Mouse (Mus musculus): ENCODE measurements around the gene Zmiz1. TPM values are rescaled to one million over a fixed set of nuclear protein-coding genes. Genes with fewer than 3 reads are reported as not detected.
A peak's percentile ranks its signal among the peaks of the same experiment; 100 is the strongest.

The Zmiz1 gene
- polyA plus RNA-seq, 1 experiment from 2014 or later: 80.3 TPM

GRCm38 (mm10) chr14:25440777-25441176, 18.2 kb upstream of the Zmiz1 start:
- no peaks in the 10 kb centered on the region for H3K27me3 ChIP-seq
- no peak overlapping the region for H3K9ac ChIP-seq (replicated peaks)
- 59% methylated on average over 3 of the region's 3 CpGs for WGBS
- H3K4me2 ChIP-seq (replicated peaks): no peak overlapping the region
- H3K36me3 ChIP-seq: no peaks in the 10 kb centered on the region
- H3K27ac ChIP-seq: no peak overlapping the region
- H3K4me1 ChIP-seq (replicated peaks): peaks cover 6% of the 10 kb centered on the region; the same call in 1 of the 2 replicates
- no peak overlapping the region for H3K4me3 ChIP-seq (replicated peaks)
- no peak for ATAC-seq
- H3K9me3 ChIP-seq: no peaks in the 10 kb centered on the region

- Histone ChIP-seq H3K27ac (no peak overlapping the region), H3K27me3 (no peaks in the 10 kb centered on the region), H3K36me3 (no peaks in the 10 kb centered on the region), H3K4me1 (replicated peaks) (peaks cover 6% of the 10 kb centered on the region; the same call in 1 of the 2 replicates), H3K4me2 (replicated peaks) (no peak overlapping the region), H3K9ac (replicated peaks) (no peak overlapping the region), H3K9me3 (no peaks in the 10 kb centered on the region), H3K4me3 (replicated peaks) (no peak overlapping the region)
- 79% methylated on average over 5 of the region's 5 CpGs for WGBS
- ATAC-seq: no peak
Measured at GRCm38 (mm10) chr14:25441469-25441868, 17.5 kb upstream of the Zmiz1 start.

GRCm38 (mm10) chr14:25442676-25443075, 16.3 kb upstream of the Zmiz1 start:
- H3K4me3 ChIP-seq (replicated peaks): no peak overlapping the region
- no peaks in the 10 kb centered on the region for H3K27me3 ChIP-seq
- H3K36me3 ChIP-seq: no peaks in the 10 kb centered on the region
- 25% methylated on average over 2 of the region's 2 CpGs for WGBS
- H3K4me1 ChIP-seq (replicated peaks): peaks cover 9% of the 10 kb centered on the region; the same call in 1 of the 2 replicates
- no peak overlapping the region for H3K9ac ChIP-seq (replicated peaks)
- no peaks in the 10 kb centered on the region for H3K9me3 ChIP-seq
- H3K4me2 ChIP-seq (replicated peaks): no peak overlapping the region
- no peak overlapping the region for H3K27ac ChIP-seq
- no peak for ATAC-seq

GRCm38 (mm10) chr14:25447136-25447775, 11.7 kb upstream of the Zmiz1 start:
- WGBS: 84% methylated on average over 6 of the region's 6 CpGs

GRCm38 (mm10) chr14:25448471-25448870, 10.5 kb upstream of the Zmiz1 start:
- 25% methylated on average over 2 of the region's 2 CpGs for WGBS
- ATAC-seq: peak; percentile 44

More at GRCm38 (mm10) chr14:25447136-25447775, 11.7 kb upstream of the Zmiz1 start:
- no peaks in the 10 kb centered on the region for H3K36me3 ChIP-seq
- no peak overlapping the region for H3K27ac ChIP-seq
- H3K4me1 ChIP-seq (replicated peaks): peaks cover 28% of the 10 kb centered on the region
- no peaks in the 10 kb centered on the region for H3K9me3 ChIP-seq
- ATAC-seq: no peak
- no peaks in the 10 kb centered on the region for H3K27me3 ChIP-seq
- no peak overlapping the region for H3K4me3 ChIP-seq (replicated peaks)
- no peak overlapping the region for H3K4me2 ChIP-seq (replicated peaks)
- no peak overlapping the region for H3K9ac ChIP-seq (replicated peaks)

GRCm38 (mm10) chr14:25451099-25451667, 7.8 kb upstream of the Zmiz1 start:
- H3K9me3 ChIP-seq: no peaks in the 10 kb centered on the region
- no peak for ATAC-seq
- WGBS: 46% methylated on average over 7 of the region's 7 CpGs
- no peaks in the 10 kb centered on the region for H3K36me3 ChIP-seq
- peaks cover 40% of the 10 kb centered on the region for H3K4me1 ChIP-seq (replicated peaks)
- H3K27ac ChIP-seq: no peak overlapping the region
- H3K4me3 ChIP-seq (replicated peaks): no peak overlapping the region
- H3K4me2 ChIP-seq (replicated peaks): no peak overlapping the region
- no peaks in the 10 kb centered on the region for H3K27me3 ChIP-seq
- H3K9ac ChIP-seq (replicated peaks): no peak overlapping the region

More at GRCm38 (mm10) chr14:25448471-25448870, 10.5 kb upstream of the Zmiz1 start:
- Histone ChIP-seq H3K27me3 (no peaks in the 10 kb centered on the region), H3K4me2 (replicated peaks) (no peak overlapping the region), H3K9ac (replicated peaks) (no peak overlapping the region), H3K9me3 (no peaks in the 10 kb centered on the region), H3K4me1 (replicated peaks) (peaks cover 28% of the 10 kb centered on the region), H3K27ac (no peak overlapping the region), H3K4me3 (replicated peaks) (no peak overlapping the region), H3K36me3 (no peaks in the 10 kb centered on the region)

GRCm38 (mm10) chr14:25451699-25452632, 7.0 kb upstream of the Zmiz1 start:
- peaks cover 48% of the 10 kb centered on the region for H3K4me1 ChIP-seq (replicated peaks)
- no peak for ATAC-seq
- no peak overlapping the region for H3K4me3 ChIP-seq (replicated peaks)
- no peaks in the 10 kb centered on the region for H3K27me3 ChIP-seq
- no peak overlapping the region for H3K27ac ChIP-seq
- H3K4me2 ChIP-seq (replicated peaks): no peak overlapping the region
- H3K36me3 ChIP-seq: no peaks in the 10 kb centered on the region
- H3K9me3 ChIP-seq: no peaks in the 10 kb centered on the region
- no peak overlapping the region for H3K9ac ChIP-seq (replicated peaks)
- 82% methylated on average over 10 of the region's 10 CpGs for WGBS

GRCm38 (mm10) chr14:25452633-25453025, 6.4 kb upstream of the Zmiz1 start:
- H3K27ac ChIP-seq: no peak overlapping the region
- no peaks in the 10 kb centered on the region for H3K9me3 ChIP-seq
- no peak overlapping the region for H3K9ac ChIP-seq (replicated peaks)
- peaks cover 45% of the 10 kb centered on the region for H3K4me1 ChIP-seq (replicated peaks)
- 79% methylated on average over 2 of the region's 2 CpGs for WGBS
- no peak overlapping the region for H3K4me2 ChIP-seq (replicated peaks)
- ATAC-seq: no peak
- no peaks in the 10 kb centered on the region for H3K36me3 ChIP-seq
- H3K27me3 ChIP-seq: no peaks in the 10 kb centered on the region
- H3K4me3 ChIP-seq (replicated peaks): no peak overlapping the region

GRCm38 (mm10) chr14:25454066-25454760, 4.8 kb upstream of the Zmiz1 start:
- H3K4me1 ChIP-seq (replicated peaks): peaks cover 39% of the 10 kb centered on the region
- H3K27ac ChIP-seq: no peak overlapping the region
- ATAC-seq: no peak
- H3K36me3 ChIP-seq: no peaks in the 10 kb centered on the region
- no peak overlapping the region for H3K4me3 ChIP-seq (replicated peaks)
- WGBS: 88% methylated on average over 12 of the region's 12 CpGs
- no peaks in the 10 kb centered on the region for H3K27me3 ChIP-seq
- no peaks in the 10 kb centered on the region for H3K9me3 ChIP-seq
- H3K9ac ChIP-seq (replicated peaks): no peak overlapping the region
- no peak overlapping the region for H3K4me2 ChIP-seq (replicated peaks)

GRCm38 (mm10) chr14:25456666-25457433, 2.1 kb upstream of the Zmiz1 start:
- Histone ChIP-seq H3K4me2 (replicated peaks) (peak overlapping the region; percentile 97), H3K27ac (peak overlapping the region; percentile 99), H3K9ac (replicated peaks) (peak overlapping the region; percentile 100), H3K9me3 (no peaks in the 10 kb centered on the region), H3K27me3 (no peaks in the 10 kb centered on the region), H3K4me3 (replicated peaks) (peak overlapping the region; percentile 97), H3K36me3 (no peaks in the 10 kb centered on the region), H3K4me1 (replicated peaks) (peaks cover 41% of the 10 kb centered on the region)
- ATAC-seq: peak; percentile 1; the same call in 1 of the 2 replicates
- under 1% methylated on average over 17 of the region's 17 CpGs for WGBS

GRCm38 (mm10) chr14:25457434-25457957, 1.5 kb upstream of the Zmiz1 start:
- H3K4me1 ChIP-seq (replicated peaks): peaks cover 48% of the 10 kb centered on the region
- H3K36me3 ChIP-seq: no peaks in the 10 kb centered on the region
- ATAC-seq: peak; percentile 89
- H3K27ac ChIP-seq: peak overlapping the region; percentile 99
- H3K9ac ChIP-seq (replicated peaks): peak overlapping the region; percentile 100
- peak overlapping the region; percentile 97 for H3K4me2 ChIP-seq (replicated peaks)
- no peaks in the 10 kb centered on the region for H3K27me3 ChIP-seq
- H3K9me3 ChIP-seq: no peaks in the 10 kb centered on the region
- peak overlapping the region; percentile 97 for H3K4me3 ChIP-seq (replicated peaks)
- WGBS: under 1% methylated on average over 45 of the region's 52 CpGs
